Mouse (Mus musculus) heart, postnatal 14 days (tissue): ENCODE results near the gene 4931406C07Rik. TPM values are rescaled to one million over a fixed set of nuclear protein-coding genes. Genes with fewer than 3 reads are reported as not detected.

Source experiments
- DNase-seq, 2 experiments: peaks; one replicate each; pipeline ENCODE4 v3.0.0; 2021 to 2022
- intact Hi-C: fragments of 180-260 bp; cut with DNase I; formaldehyde crosslinking; loops from one replicate; pipeline ENCODE4 v1.15.1; 2025
- total RNA-seq, 2 experiments: library from RNA; stranded (reverse); gene quantifications; 2 replicates each; pipeline ENCODE4 v1.2.3; 2021

The 4931406C07Rik gene
- total RNA-seq, 2 experiments from 2014 or later: 7.0 to 10.7 TPM

DNA sequence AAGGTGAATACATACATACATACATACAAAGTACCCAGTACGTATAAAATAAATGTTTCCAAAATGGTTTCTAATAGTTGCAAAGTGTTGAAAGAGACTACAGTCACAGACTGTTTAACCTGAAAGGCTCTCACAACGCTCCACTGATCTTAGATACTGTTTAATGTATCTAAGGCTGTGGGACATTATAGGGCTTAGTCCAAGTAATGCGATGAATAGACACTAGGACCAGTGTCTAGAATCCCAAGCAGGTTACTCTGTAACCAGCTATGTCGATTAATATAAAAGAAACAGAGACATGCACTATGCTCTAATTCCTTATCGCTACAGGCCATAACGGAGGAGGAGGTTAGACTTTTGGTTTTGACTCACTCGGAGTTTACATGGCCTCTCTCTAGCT, 9.1 kb downstream of the 4931406C07Rik start:
- intact Hi-C loops: no loop called here
- DNase-seq: no peak

- DNase-seq: no peak
- intact Hi-C loops: no loop called here
Observed at GRCm38 (mm10) chr9:15289251-15289650, 17.0 kb downstream of the 4931406C07Rik start.

GRCm38 (mm10) chr9:15288402-15288801, 17.8 kb downstream of the 4931406C07Rik start:
- no peak for DNase-seq
- intact Hi-C loops: no loop called here

- intact Hi-C loops: no loop called here
- no peak for DNase-seq
Observed at GRCm38 (mm10) chr9:15287846-15288245, 18.4 kb downstream of the 4931406C07Rik start.

- intact Hi-C loops: no loop called here
- peak in 1 of 2 experiments; percentile 9 for DNase-seq
Observed at GRCm38 (mm10) chr9:15285443-15285842, 20.8 kb downstream of the 4931406C07Rik start.

- no peak for DNase-seq
- intact Hi-C loops: no loop called here
Observed at GRCm38 (mm10) chr9:15280491-15280879, 25.8 kb downstream of the 4931406C07Rik start.

GRCm38 (mm10) chr9:15279649-15280490, 26.4 kb downstream of the 4931406C07Rik start, which contains the start of gene Med17:
TSS of gene Med17 (minus strand) at chr9:15279931.
- intact Hi-C loops: no loop called here
- peak; percentile 92 to 94 for DNase-seq

GRCm38 (mm10) chr9:15279139-15279648, 27.1 kb downstream of the 4931406C07Rik start:
- DNase-seq: no peak
- intact Hi-C loops: no loop called here

- intact Hi-C loops: no loop called here
- no peak for DNase-seq
Observed at GRCm38 (mm10) chr9:15278343-15278742, 27.9 kb downstream of the 4931406C07Rik start.

DNA sequence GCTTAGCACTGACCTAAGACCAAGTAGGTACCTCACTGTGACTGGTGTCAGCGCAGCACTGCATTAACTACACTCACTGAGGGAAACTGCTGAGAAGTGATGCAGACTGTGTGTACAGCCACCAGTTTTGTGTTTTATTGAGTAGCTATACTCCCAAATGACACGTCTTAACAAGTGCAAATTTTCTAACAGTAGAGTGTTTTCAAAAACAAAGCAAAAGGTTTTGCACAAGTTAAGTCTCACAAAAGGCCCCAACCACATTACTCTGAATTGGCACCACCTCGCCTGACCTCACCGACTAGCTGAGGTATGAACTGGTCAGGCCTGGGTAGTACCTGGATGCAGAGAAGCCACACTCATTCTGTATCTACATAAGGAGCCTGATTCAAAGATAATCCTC, 29.4 kb downstream of the 4931406C07Rik start:
- DNase-seq: no peak
- intact Hi-C loops: no loop called here

DNA sequence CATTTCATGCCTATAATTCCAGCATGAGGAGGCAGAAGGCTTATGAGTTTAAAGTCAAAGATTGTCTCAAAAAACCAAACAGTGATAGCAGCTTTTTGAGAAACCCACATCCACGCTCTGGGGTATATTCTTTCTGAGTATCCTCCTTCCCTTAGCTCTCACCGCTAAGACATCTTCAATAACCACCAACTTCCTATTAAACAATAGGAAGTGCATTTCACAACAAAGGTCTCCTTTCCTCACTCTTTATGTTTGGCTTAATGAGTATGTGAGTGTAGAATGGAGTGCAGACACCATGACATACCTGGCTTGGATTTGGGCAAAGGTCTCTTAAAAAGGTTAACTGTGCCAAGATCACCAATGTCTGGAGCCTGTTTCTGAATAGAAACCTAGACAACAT, 32.3 kb downstream of the 4931406C07Rik start:
- DNase-seq: no peak
- intact Hi-C loops: no loop called here

GRCm38 (mm10) chr9:15263487-15263886, 42.8 kb downstream of the 4931406C07Rik start:
- intact Hi-C loops: no loop called here
- DNase-seq: no peak

GRCm38 (mm10) chr9:15261980-15262379, 44.3 kb downstream of the 4931406C07Rik start:
- no peak for DNase-seq
- intact Hi-C loops: no loop called here

DNA sequence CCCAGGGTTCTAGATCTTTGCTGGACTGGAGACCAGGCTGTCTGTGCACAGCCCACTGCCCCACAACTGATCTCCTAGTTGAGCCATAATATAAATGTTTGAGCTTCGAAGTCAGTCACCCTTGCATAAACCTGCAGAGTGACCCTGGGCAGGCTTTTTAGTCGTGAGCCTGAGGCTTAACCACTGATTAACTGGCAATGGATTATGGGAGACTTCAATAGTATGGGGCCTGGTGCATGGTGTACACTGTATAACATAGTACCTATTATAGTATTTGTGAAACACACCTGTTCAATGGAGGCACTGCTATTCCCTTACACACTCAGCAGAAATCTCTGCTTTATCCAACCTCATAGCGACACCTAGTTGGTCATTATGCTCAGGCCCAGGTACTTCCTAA, 50.0 kb downstream of the 4931406C07Rik start:
- intact Hi-C loops: no loop called here
- no peak for DNase-seq

DNA sequence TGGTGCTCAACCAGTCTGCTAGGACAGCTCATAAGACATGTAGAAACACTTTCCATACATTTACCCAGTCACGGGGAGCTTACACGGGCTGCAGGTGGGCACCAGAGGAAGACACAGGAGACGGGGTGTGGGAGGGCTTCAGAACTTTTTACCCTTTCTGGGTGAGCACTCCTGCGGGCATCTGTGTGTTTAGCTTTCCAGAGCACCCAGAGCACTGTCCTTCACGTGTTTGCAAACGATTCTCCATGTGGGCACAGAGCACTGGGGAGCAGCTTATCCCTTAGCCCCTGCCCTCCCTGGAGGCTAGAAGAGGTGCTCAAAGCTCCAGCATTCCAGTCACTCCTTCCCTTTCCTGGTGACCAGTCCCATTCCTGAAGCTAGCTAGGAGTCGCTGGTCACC, 51.7 kb downstream of the 4931406C07Rik start:
- no peak for DNase-seq
- intact Hi-C loops: no loop called here

DNA sequence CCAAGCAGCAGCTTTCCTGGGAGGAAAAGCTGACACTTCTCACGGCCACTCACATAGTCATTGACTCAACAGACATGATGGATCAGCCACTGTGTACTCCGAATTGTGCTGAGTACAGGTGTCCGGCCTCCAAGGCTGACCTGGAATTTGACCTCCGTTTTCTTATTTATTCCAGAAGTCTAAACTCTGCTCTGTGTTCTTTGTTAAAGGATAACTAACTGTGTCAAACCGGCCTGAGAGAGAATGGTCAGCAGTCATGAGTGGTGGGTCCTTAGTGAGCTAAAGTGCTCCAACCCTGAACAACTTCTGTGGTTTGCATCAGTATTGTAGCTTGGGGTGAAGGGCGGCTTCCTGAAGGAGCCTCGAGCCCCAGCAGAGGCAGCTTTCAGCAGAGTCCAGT, 54.1 kb downstream of the 4931406C07Rik start:
- intact Hi-C loops: no loop called here
- no peak for DNase-seq

DNA sequence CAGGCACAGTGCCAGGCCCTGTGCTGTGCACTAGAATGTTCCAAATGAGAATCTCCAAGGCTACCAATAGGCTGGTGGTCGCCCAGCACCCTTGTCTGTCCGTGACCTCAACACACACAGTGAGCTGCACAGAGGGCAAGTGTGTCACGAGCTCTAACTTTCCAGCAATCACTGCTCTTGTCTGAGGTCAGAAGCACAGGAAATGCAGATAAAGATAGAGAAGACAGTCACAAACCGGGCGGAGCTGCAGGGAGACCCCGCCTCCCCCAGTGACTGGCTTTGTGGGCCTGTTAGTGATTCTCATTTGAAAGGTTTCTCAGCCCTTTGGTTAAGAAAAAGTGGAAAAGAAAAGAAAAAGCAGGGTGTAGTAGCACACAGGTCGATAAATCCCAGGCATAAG, 55.9 kb downstream of the 4931406C07Rik start:
- no peak for DNase-seq
- intact Hi-C loops: no loop called here

GRCm38 (mm10) chr9:15245319-15246075, 60.8 kb downstream of the 4931406C07Rik start:
- no peak for DNase-seq
- intact Hi-C loops: no loop called here

DNA sequence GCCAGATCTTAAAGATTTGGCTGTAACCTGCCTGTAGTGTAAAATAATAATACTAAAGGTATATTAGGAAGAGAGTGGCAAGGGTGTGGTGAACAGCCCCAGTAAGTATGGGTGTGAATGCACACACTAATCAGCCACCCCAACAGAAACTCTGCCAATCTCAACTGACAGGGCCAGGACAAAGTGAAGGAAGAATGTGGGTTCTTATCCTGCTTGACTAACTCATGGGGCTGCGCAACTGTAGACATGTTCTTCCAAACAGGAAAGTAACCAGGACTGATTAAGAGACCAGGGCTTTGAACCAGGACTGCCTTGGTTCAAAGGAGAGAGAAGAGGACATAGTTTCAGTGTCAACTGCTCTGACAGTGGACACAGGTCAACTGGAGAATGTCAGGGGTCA, 64.1 kb downstream of the 4931406C07Rik start:
- intact Hi-C loops: no loop called here
- no peak for DNase-seq

DNA sequence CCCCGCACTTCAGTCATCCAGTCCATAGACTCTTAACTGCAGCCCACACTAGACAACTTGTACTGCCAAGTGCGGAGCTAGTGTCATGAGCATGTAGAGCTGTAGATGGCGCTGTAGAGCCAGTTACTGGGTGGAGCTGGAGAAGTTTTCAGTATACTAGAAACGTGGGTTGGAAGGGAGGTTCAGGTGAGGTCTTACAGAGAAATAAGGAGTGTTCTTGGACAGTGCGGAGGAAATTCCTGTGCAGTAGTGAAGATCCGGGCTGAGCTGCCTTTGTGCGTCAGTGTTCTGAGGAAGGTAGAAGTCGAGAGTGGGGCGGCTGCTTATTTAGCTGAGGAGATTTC, 64.7 kb downstream of the 4931406C07Rik start:
- intact Hi-C loops: no loop called here
- peak; percentile 42 to 63 for DNase-seq

DNA sequence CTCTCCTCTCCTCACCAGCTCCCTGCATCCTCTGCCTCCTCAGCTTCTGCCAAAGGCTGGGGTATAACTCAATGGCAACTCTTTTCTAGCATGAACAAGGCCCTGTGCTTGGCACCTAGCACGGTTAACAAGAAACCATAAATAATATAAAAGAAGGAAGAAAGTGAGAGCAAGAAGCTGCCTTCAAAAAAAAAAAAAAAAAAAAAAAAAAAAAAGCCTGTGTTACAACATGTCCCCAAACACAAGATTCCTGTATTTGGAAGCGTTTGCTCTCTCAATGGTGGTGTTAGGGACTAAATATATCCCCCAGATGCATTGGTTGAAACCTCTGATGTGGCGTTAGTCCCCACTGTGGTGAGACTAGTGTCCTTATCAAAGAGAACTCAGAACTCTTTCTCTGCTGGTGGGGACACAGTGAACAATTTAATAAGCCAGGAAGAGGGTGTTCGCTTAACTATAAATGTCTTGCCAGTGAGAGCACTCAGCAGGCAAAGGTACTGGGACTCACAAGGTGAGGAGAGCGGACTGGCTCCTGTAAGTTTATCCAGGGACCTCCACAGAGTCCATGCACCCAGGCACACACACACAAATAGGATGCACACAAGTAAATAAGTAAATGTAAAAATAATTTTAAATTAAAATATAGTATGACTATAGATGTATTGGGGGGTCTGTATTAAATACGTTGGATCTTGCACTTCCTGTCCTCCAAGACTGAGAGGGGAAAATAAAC, 65.2 kb downstream of the 4931406C07Rik start:
- no peak for DNase-seq
- intact Hi-C loops: no loop called here
